Mouse (Mus musculus) testis, adult 2 months (tissue): ENCODE results near the gene Amn1.

Experiments
- CTCF ChIP-seq: fragments of 200-500 bp; IDR thresholded peaks from 2 replicates; pipeline ENCODE4 v1.5.1; 2012; ENCODE audit warnings: low read depth, mild to moderate bottlenecking, inconsistent platforms, low read length, moderate library complexity; ENCODE audit not compliant: control insufficient read depth, insufficient read depth, insufficient replicate concordance
- POLR2A ChIP-seq: fragments of 200-500 bp; IDR thresholded peaks from 2 replicates; pipeline ENCODE4 v1.6.1; 2012; ENCODE audit warnings: low read depth, mild to moderate bottlenecking, inconsistent platforms, low read length, moderate library complexity; ENCODE audit not compliant: control insufficient read depth

- TF ChIP-seq CTCF (no peak), POLR2A (no peak)
Measured at GRCm38 (mm10) chr6:149139471-149139870, 49.0 kb downstream of the Amn1 start, which contains the start of gene Etfbkmt.
